ENCODE assay signal across 1 mouse cellular context in the genomic region with DNA sequence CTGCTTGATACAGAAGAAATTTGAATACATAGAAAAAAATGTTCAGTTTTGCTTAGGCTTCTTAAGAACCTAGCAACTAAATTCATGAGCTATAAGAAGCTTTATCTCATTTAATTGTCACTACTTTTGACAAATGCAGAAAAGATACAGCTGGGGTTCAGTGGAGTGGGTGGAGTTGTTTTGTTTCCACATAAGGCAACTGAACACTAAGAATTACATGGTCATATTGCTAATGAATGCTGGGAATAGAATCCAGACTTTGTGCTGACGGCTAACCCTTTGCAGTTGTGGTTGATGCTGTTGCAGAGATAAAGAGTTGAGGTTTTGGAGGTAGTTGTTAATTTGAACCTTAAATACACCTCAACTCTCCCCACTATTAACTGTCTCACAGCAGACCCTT.
TF ChIP-seq lines count a peak whose summit lies in the region.

No protein-coding gene starts in this region.

TF ChIP-seq in MEL, 35 proteins besides CTCF, POLR2A, EP300 and RAD21 (continued from another document):
- TF ChIP-seq ZNF384 (IDR thresholded peaks at IDR 0.05; ENCODE audit: low read depth, low read length) = no peak
- 0 out of 2 replicates have a peak, but pooled peaks have one; percentile 18 for TF ChIP-seq TCF12 (IDR thresholded peaks at IDR 0.05; ENCODE audit: low read depth, low read length)
- TF ChIP-seq MXI1 (IDR thresholded peaks at IDR 0.05; ENCODE audit: low read depth, low read length) = no peak
TF ChIP-seq in MEL: peak in this region for 5.
